Mouse (Mus musculus) lung, postnatal 0 days (tissue): Measurements from ENCODE around the gene Vps36.

ENCODE experiments used
- CTCF ChIP-seq: IDR thresholded peaks from 2 replicates; pipeline ENCODE4 v1.5.1; 2016; ENCODE audit warnings: antibody characterized with exemption, mild to moderate bottlenecking
- EP300 ChIP-seq: IDR thresholded peaks from 2 replicates; pipeline ENCODE4 v1.6.1; 2016; ENCODE audit warnings: antibody characterized with exemption, mild to moderate bottlenecking, control low read depth

- TF ChIP-seq CTCF (peak; percentile 29), EP300 (no peak)
These were observed 6.9 kb downstream of the Vps36 start for GRCm38 (mm10) chr8:22199481-22199880.
